Mouse (Mus musculus) olfactory bulb, adult 2 months (tissue): Measurements from ENCODE around the gene Bcorl1.

Experiments used
- CTCF ChIP-seq: fragments of 200-500 bp; IDR thresholded peaks from 2 replicates; pipeline ENCODE4 v1.5.1; 2012; ENCODE audit warnings: low read depth, mild to moderate bottlenecking, low read length, moderate library complexity; ENCODE audit not compliant: insufficient read depth
- POLR2A ChIP-seq: fragments of 200-500 bp; IDR thresholded peaks from 2 replicates; pipeline ENCODE4 v1.6.1; 2012; ENCODE audit warnings: mild to moderate bottlenecking, low read depth, low read length, moderate library complexity; ENCODE audit not compliant: insufficient read depth

GRCm38 (mm10) chrX:48429538-48429937, 88.4 kb downstream of the Bcorl1 start:
- TF ChIP-seq CTCF = no peak
- no peak for TF ChIP-seq POLR2A
